Mouse (Mus musculus) ES-E14 (cell line): Measurements from ENCODE around the gene Tm9sf4. TPM values are rescaled to one million over a fixed set of nuclear protein-coding genes. Genes with fewer than 3 reads are reported as not detected.

ENCODE experiments used
- DNase-seq: peaks from one replicate; pipeline ENCODE4 v3.0.0-alpha.2; 2013; ENCODE audit warnings: low read depth, low spot score
- H3K27ac ChIP-seq: 2 replicates; pipeline ENCODE4 v1.5.1; 2012; ENCODE audit warnings: low read depth, mild to moderate bottlenecking, low read length, moderate library complexity, mixed read lengths; ENCODE audit not compliant: poor library complexity, insufficient read depth, severe bottlenecking
- H3K36me3 ChIP-seq: 2 replicates; pipeline ENCODE4 v1.6.1; 2012; ENCODE audit warnings: mild to moderate bottlenecking, low read length, moderate library complexity, mixed read lengths; ENCODE audit not compliant: control insufficient read depth, poor library complexity, insufficient read depth, severe bottlenecking
- H3K4me1 ChIP-seq, 2 experiments: fragments of 150-350 bp in 1 of 2; sonication (generic) in 1 of 2; 2 replicates each; pipeline ENCODE4 v1.6.1; 2012; ENCODE audit warnings: low read length in 2 of 2, mild to moderate bottlenecking in 1 of 2, mixed read lengths in 1 of 2; ENCODE audit not compliant: control insufficient read depth in 2 of 2, insufficient read depth in 2 of 2, poor library complexity in 1 of 2
- H3K4me3 ChIP-seq, 2 experiments: fragments of 150-350 bp in 1 of 2; sonication (generic) in 1 of 2; 2 replicates each; pipeline ENCODE4 v1.5.1; 2012; ENCODE audit warnings: low read length in 2 of 2, low read depth in 1 of 2, mild to moderate bottlenecking in 1 of 2, mixed read lengths in 1 of 2; ENCODE audit not compliant: insufficient read depth in 1 of 2, poor library complexity in 1 of 2, severe bottlenecking in 1 of 2
- H3K9ac ChIP-seq: 2 replicates; pipeline ENCODE4 v1.6.1; 2012; ENCODE audit warnings: low read depth, mild to moderate bottlenecking, low read length, mixed read lengths; ENCODE audit not compliant: poor library complexity, insufficient read depth, severe bottlenecking
- H3K9me3 ChIP-seq: fragments of 150-350 bp; sonication (generic); 2 replicates; pipeline ENCODE4 v1.6.1; 2012; ENCODE audit warnings: low read depth, mild to moderate bottlenecking, low read length; ENCODE audit not compliant: control insufficient read depth, insufficient read depth
- CHD2 ChIP-seq: IDR thresholded peaks from 2 replicates; pipeline ENCODE4 v1.6.1; 2014; ENCODE audit warnings: mild to moderate bottlenecking, low read depth, low read length, inconsistent platforms
- HCFC1 ChIP-seq: IDR thresholded peaks from 2 replicates; pipeline ENCODE4 v1.6.1; 2012; ENCODE audit warnings: low read length, inconsistent platforms, borderline replicate concordance; ENCODE audit not compliant: insufficient read depth
- MAFK ChIP-seq: IDR thresholded peaks from 2 replicates; pipeline ENCODE4 v1.6.1; 2014; ENCODE audit warnings: mild to moderate bottlenecking, low read depth, low read length, inconsistent platforms; ENCODE audit not compliant: insufficient read depth
- ZC3H11A ChIP-seq: IDR thresholded peaks from 2 replicates; pipeline ENCODE4 v1.6.1; 2012; ENCODE audit warnings: low read depth, mild to moderate bottlenecking, inconsistent platforms, low read length, borderline replicate concordance
- ZNF384 ChIP-seq: IDR thresholded peaks from 2 replicates; pipeline ENCODE4 v1.6.1; 2012; ENCODE audit warnings: low read depth, low read length, inconsistent platforms
- in situ Hi-C, 2 experiments: fragments of 600-800 bp; cut with MboI; formaldehyde crosslinking; loops; one replicate each; pipeline ENCODE4 v1.15.1; 2025; ENCODE audit warnings: low sequenced_read_pairs in 2 of 2, inconsistent platforms in 1 of 2; ENCODE audit not compliant: unreplicated experiment in 2 of 2
- total RNA-seq: library from RNA; depleted of rRNA; stranded (reverse); fragments of 300-350 nt; gene quantifications from 2 replicates; pipeline ENCODE4 v1.2.3, GENCODE M21; 2012; rRNA removed

Tm9sf4 gene
- total RNA-seq, 1 experiment, result 62.8 TPM

DNA sequence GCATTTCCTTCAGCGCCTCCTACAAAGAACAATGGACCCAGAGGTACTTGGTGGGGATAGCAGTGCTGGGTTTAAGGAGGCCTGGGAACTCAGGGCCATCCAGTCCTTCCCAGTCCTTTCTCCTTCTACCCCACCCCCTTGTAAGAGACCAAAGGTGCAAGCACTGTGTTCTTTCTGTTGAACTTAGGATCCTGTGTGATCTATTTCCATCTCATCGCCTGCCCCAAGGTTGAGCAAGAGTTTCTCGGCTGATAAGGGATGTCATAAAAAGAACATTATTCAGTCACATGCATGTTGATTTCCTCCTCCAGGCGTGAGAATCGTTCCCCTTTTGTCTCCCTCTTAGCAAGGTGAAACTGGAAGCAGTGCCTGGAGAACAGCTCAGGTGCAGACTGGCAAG lies 88.6 kb downstream of the Tm9sf4 start:
- in situ Hi-C loops, result no loop called here
- Histone ChIP-seq H3K4me3 (no peak overlapping the region), H3K9ac (no peak overlapping the region), H3K4me1 (no peaks in the 10 kb centered on the region), H3K36me3 (peaks cover 4% of the 10 kb centered on the region; the same call in 1 of the 2 replicates), H3K9me3 (no peaks in the 10 kb centered on the region), H3K27ac (no peak overlapping the region)
- TF ChIP-seq ZNF384 (no peak), CHD2 (no peak), MAFK (no peak), ZC3H11A (no peak), HCFC1 (no peak)
- no peak for DNase-seq

GRCm38 (mm10) chr2:153256604-153257003 lies 95.5 kb downstream of the Tm9sf4 start:
- H3K9me3 ChIP-seq, result no peaks in the 10 kb centered on the region
- no peak overlapping the region for H3K9ac ChIP-seq
- H3K27ac ChIP-seq, result no peak overlapping the region
- in situ Hi-C loops, result no loop called here
- peaks cover 8% of the 10 kb centered on the region for H3K36me3 ChIP-seq
- no peaks in the 10 kb centered on the region for H3K4me1 ChIP-seq
- TF ChIP-seq HCFC1 (no peak), CHD2 (no peak), ZC3H11A (no peak)
- DNase-seq, result no peak
- no peak overlapping the region for H3K4me3 ChIP-seq

DNA sequence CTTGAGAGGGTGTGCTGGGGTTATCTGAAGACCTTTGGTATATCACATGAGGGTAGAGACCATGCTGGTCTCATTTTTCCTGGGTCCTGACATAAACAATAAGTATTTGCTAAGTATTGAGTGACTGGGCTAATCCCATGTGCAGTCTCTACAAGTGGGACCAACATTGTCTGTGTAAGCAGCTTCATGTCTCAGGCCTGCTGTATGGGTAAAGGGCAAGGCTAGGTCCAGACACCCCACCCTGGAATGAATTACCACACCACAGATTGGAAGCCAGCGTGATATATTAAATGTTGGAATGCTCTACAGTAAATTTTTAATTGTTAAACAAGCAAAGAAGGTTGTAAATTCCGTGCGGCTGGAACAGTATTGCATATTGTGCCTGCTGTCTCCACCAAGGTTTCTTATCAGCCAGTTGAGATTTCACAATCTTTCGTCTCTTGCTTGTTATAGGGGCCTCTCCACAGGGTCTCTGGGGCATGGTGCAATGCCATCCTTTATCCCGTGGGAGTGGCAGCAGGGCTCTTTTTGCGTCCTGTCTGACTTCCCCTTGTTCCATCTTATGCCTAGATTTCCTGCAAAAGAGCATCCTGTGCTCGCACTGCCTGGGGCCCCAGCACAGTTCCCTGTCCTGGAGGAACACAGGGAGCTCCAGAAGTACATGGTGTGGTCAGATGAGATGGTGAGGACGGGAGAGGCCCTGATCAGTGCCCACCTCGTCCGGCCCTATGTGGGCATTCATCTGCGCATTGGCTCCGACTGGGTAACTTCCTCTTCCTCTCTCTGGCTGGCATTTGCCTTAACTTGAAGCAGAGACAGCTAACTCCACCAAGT lies 98.1 kb downstream of the Tm9sf4 start:
- Histone ChIP-seq H3K4me3 (no peak overlapping the region), H3K36me3 (peaks cover 18% of the 10 kb centered on the region), H3K9me3 (no peaks in the 10 kb centered on the region), H3K27ac (no peak overlapping the region), H3K9ac (no peak overlapping the region), H3K4me1 (no peaks in the 10 kb centered on the region)
- no peak for DNase-seq
- TF ChIP-seq ZC3H11A (no peak), CHD2 (no peak), ZNF384 (no peak), MAFK (no peak)
- in situ Hi-C loops, result no loop called here

Other genes with a start within 250 kb of the Tm9sf4 start
- gene Mylk2, start 250.0 kb upstream of the Tm9sf4 start, total RNA-seq, result 0.16 and 0.22 TPM in 2 replicates
- 0.36 TPM in 1 of 2 replicates, not detected in the other for gene Foxs1, start 228.1 kb upstream of the Tm9sf4 start, total RNA-seq
- gene Dusp15, start 209.6 kb upstream of the Tm9sf4 start, total RNA-seq, result 0.31 and 0.48 TPM in 2 replicates
- gene Ttll9, start 198.8 kb upstream of the Tm9sf4 start, total RNA-seq, result 1.2 and 2.1 TPM in 2 replicates
- gene Pdrg1, start 145.9 kb upstream of the Tm9sf4 start, total RNA-seq, result 52.2 and 53.3 TPM in 2 replicates
- gene Xkr7, start 129.5 kb upstream of the Tm9sf4 start, total RNA-seq, result 0.36 and 1.9 TPM in 2 replicates
- 1.9 and 2.2 TPM in 2 replicates for gene Ccm2l, start 95.3 kb upstream of the Tm9sf4 start, total RNA-seq
- gene Hck, start 52.8 kb upstream of the Tm9sf4 start, total RNA-seq, result 29.3 and 60.8 TPM in 2 replicates
- 1.7 and 2.1 TPM in 2 replicates for gene Tspyl3, start 64.1 kb downstream of the Tm9sf4 start, total RNA-seq
- 3.5 and 3.9 TPM in 2 replicates for gene Plagl2, start 80.1 kb downstream of the Tm9sf4 start, total RNA-seq
- 29.2 and 37.8 TPM in 2 replicates for gene Pofut1, start 80.2 kb downstream of the Tm9sf4 start, total RNA-seq
- gene Kif3b, start 130.1 kb downstream of the Tm9sf4 start, total RNA-seq, result 7.6 and 8.6 TPM in 2 replicates
- gene Asxl1, start 184.5 kb downstream of the Tm9sf4 start, total RNA-seq, result 44.8 and 46.2 TPM in 2 replicates